Comparison of ENCODE assay signal across 8 mouse cellular contexts in the genomic region with DNA sequence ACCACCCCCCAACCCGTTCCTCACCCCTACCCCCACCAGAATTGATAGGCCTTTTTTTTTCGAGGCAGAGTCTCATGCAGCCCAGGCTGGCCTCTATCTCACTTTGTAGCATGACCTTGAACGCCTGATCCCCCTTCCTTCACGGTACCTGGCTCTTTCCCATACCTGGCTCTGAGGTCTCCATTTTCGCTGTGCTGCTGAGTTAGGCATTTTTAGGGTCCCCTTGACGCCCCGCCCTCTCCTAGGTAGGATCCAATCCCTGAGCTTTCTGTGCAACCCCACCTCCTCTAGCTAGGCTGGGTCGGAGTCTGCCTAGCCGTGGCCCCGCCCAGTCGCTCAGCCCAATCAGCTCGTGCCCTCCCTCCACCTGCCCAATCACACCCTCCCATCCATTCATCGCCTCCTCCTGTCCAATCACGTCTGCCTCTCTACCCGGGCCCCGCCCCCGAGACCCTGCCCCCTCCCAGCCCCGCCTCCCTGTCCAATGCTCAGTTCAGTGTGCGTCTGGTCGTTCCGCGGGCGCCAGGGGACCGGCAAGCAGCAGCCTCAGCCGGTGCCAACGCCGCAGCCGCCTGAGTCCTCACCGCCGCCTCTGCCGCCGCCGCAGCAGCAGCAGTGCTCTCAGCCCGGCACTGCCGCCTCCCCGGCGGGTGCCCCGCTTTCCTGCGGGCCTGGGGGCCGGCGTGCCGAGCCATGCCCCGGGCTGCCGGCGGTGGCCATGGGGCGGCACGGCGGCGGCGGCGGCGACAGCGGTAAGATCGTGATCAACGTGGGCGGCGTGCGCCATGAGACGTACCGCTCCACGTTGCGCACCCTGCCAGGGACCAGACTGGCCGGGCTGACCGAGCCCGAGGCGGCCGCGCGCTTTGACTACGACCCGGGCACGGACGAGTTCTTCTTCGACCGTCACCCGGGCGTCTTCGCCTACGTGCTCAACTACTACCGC. TPM values are rescaled to one million over a fixed set of nuclear protein-coding genes. Genes with fewer than 3 reads are reported as not detected.
DNase-seq lines count a peak whose midpoint lies in the region; ATAC-seq and TF ChIP-seq lines count a peak whose summit lies in the region.

Kcnc3 (plus strand) TSS at position 263 of the 946 bp plus-strand sequence.

- peak; percentile 31; the same call in 1 of the 2 replicates for TF ChIP-seq POLR2A in lung, adult 2 months (IDR thresholded peaks at IDR 0.05; ENCODE audit: borderline replicate concordance, extremely low read depth, low read depth, low read length)
- no peak for TF ChIP-seq POLR2A in testis, adult 2 months (IDR thresholded peaks at IDR 0.05; ENCODE audit: control insufficient read depth, low read depth, low read length)

- H3K9me3 ChIP-seq in ES-E14 (ENCODE audit: control insufficient read depth, insufficient read depth, low read depth, low read length) = no peaks in the 10 kb centered on the region
- no peaks in the 10 kb centered on the region for H3K9me3 ChIP-seq in neural tube, embryonic 15.5 days (replicated peaks)

- H3K36me3 ChIP-seq in ES-E14 (ENCODE audit: control insufficient read depth, insufficient read depth, low read length, poor library complexity, severe bottlenecking) = peaks cover 9% of the 10 kb centered on the region
- peaks cover 4% of the 10 kb centered on the region; the same call in 1 of the 2 replicates for H3K36me3 ChIP-seq in neural tube, embryonic 15.5 days
- H3K36me3 ChIP-seq in testis, adult 2 months (ENCODE audit: control insufficient read depth, insufficient read depth, low read length) = no peaks in the 10 kb centered on the region

- under 1% methylated on average over 80 of the region's 80 CpGs for WGBS in lung, adult 2 months
- WGBS in neural tube, embryonic 15.5 days = under 1% methylated on average over 79 of the region's 80 CpGs

- H3K4me2 ChIP-seq in neural tube, embryonic 15.5 days = peak within 1 kb of the TSS; percentile 90

- peaks cover 14% of the 10 kb centered on the region for H3K27me3 ChIP-seq in neural tube, embryonic 15.5 days (replicated peaks)
- peaks cover 9% of the 10 kb centered on the region for H3K27me3 ChIP-seq in testis, adult 2 months (ENCODE audit: control insufficient read depth, insufficient read depth, low read length)

- H3K9ac ChIP-seq in ES-E14 (ENCODE audit: insufficient read depth, low read depth, low read length, poor library complexity, severe bottlenecking) = peak within 1 kb of the TSS; percentile 68
- H3K9ac ChIP-seq in neural tube, embryonic 15.5 days (replicated peaks) = peak within 1 kb of the TSS; percentile 55

- H3K27ac ChIP-seq in ES-E14 (ENCODE audit: insufficient read depth, low read depth, low read length, poor library complexity, severe bottlenecking) = peak within 1 kb of the TSS; percentile 43; the same call in 1 of the 2 replicates
- H3K27ac ChIP-seq in neural tube, embryonic 15.5 days (replicated peaks) = peak within 1 kb of the TSS; percentile 82
- no peak within 1 kb of the TSS for H3K27ac ChIP-seq in testis, adult 2 months (ENCODE audit: control insufficient read depth, insufficient read depth, low read depth, low read length)

- DNase-seq in ES-E14 (ENCODE audit: low read depth, low spot score) = peak; percentile 94
- peak; percentile 100 for DNase-seq in cerebellum, adult 9-11 months
- DNase-seq in layer of hippocampus, adult 8-10 months (ENCODE audit: low spot score in 2 of 2) = peak; percentile 90 to 95
- peak; percentile 80 for DNase-seq in lung, adult 2 months

- ATAC-seq in frontal cortex, adult (ENCODE audit: low TSS enrichment) = peak; percentile 69
- ATAC-seq in hematopoietic stem cell, adult 5-6 weeks (replicated peaks in 1 of 2; ENCODE audit: insufficient read depth in 1 of 2, low FRiP score in 2 of 2, low TSS enrichment in 1 of 2, low read depth in 1 of 2, poor library complexity in 2 of 2, severe bottlenecking in 2 of 2) = peak; percentile 88 to 92
- peak; percentile 91 for ATAC-seq in neural tube, embryonic 15.5 days (ENCODE audit: low FRiP score)

- peak within 1 kb of the TSS; percentile 82 to 85 for H3K4me3 ChIP-seq in ES-E14 (ENCODE audit: insufficient read depth in 1 of 2, low read depth in 1 of 2, low read length in 2 of 2, poor library complexity in 1 of 2, severe bottlenecking in 1 of 2)
- peak within 1 kb of the TSS; percentile 64 for H3K4me3 ChIP-seq in lung, adult 2 months (replicated peaks; ENCODE audit: extremely low read depth, low read depth, low read length)
- peak within 1 kb of the TSS; percentile 73 for H3K4me3 ChIP-seq in neural tube, embryonic 15.5 days (replicated peaks)
- peak within 1 kb of the TSS; percentile 70 for H3K4me3 ChIP-seq in testis, adult 2 months (ENCODE audit: control insufficient read depth, low read depth, low read length)

- in situ Hi-C loops in ES-E14 (cut with MboI; ENCODE audit: low sequenced_read_pairs in 2 of 2, unreplicated experiment in 2 of 2) = no loop called here

- peaks cover 4 to 24% of the 10 kb centered on the region in 2 experiments; a peak in 2 of 4 replicates for H3K4me1 ChIP-seq in ES-E14 (ENCODE audit: control insufficient read depth in 2 of 2, insufficient read depth in 2 of 2, low read length in 2 of 2, poor library complexity in 1 of 2)
- peaks cover 7% of the 10 kb centered on the region for H3K4me1 ChIP-seq in lung, adult 2 months (ENCODE audit: control insufficient read depth, insufficient read depth, low read length)
- H3K4me1 ChIP-seq in neural tube, embryonic 15.5 days = peaks cover 76% of the 10 kb centered on the region
- H3K4me1 ChIP-seq in testis, adult 2 months (ENCODE audit: control insufficient read depth, insufficient read depth, low read length) = peaks cover 55% of the 10 kb centered on the region

- TF ChIP-seq CTCF in lung, adult 2 months (IDR thresholded peaks at IDR 0.05; ENCODE audit: insufficient read depth, low read length) = no peak
- TF ChIP-seq CTCF in testis, adult 2 months (IDR thresholded peaks at IDR 0.05; ENCODE audit: control insufficient read depth, insufficient read depth, insufficient replicate concordance, low read depth, low read length) = no peak

TF ChIP-seq in ES-E14, 5 proteins besides CTCF, POLR2A, EP300 and RAD21:
- TF ChIP-seq ZNF384 (IDR thresholded peaks at IDR 0.05; ENCODE audit: low read depth, low read length) (no peak), MAFK (IDR thresholded peaks at IDR 0.05; ENCODE audit: insufficient read depth, low read depth, low read length) (peak; percentile 89), ZC3H11A (IDR thresholded peaks at IDR 0.05; ENCODE audit: borderline replicate concordance, low read depth, low read length) (no peak), CHD2 (IDR thresholded peaks at IDR 0.05; ENCODE audit: low read depth, low read length) (peak; percentile 64; the same call in 1 of the 2 replicates)

RNA-seq across cellular contexts. Expression of gene Kcnc3, which starts in this region (rescaled TPM):
- 9.5 and 12.4 TPM in 2 replicates for total RNA-seq in ES-E14 (2012; rRNA removed)
- 0.50 TPM in 1 of 2 replicates, not detected in the other for total RNA-seq in hematopoietic stem cell, adult 5-6 weeks (2017)
- 100 to 1,000 TPM; 133 to 157 (median 145) TPM for total RNA-seq in layer of hippocampus, adult 8-10 months (2022)
- 36.0 and 42.5 TPM in 2 replicates for polyA plus RNA-seq in lung, adult 2 months (2012; rRNA removed)
- 7.2 and 8.0 TPM in 2 replicates for polyA plus RNA-seq in neural tube, embryonic 15.5 days (2015; fragmentation: Nextera tagmentation; extraction: Ambion mirVana)
- polyA plus RNA-seq in testis, adult 2 months (2012; rRNA removed) = 0.70 and 3.2 TPM in 2 replicates

Comparison
In these comparisons a context has a peak if more than half of its experiments do, and no peak if none do; other contexts are left out.
1. Peak in ATAC-seq in hematopoietic stem cell, adult 5-6 weeks; RNA of the gene not detected or under 1 TPM.